Mouse (Mus musculus) heart, embryonic 12.5 days (tissue): ENCODE results near the gene Nsl1. TPM values are rescaled to one million over a fixed set of nuclear protein-coding genes. Genes with fewer than 3 reads are reported as not detected.
"Not testable (repeated sequence)": the region's sequence is repeated elsewhere in the genome, so short reads cannot be mapped to it uniquely, and the experiment has no call there.

Experiments used
- ATAC-seq: fragments of 200-750 bp; cut with Nextera tagmentation; 2 replicates; pipeline ENCODE4 v1.8.0; 2017; ENCODE audit warnings: moderate TSS enrichment, moderate library complexity; ENCODE audit not compliant: insufficient number of reproducible peaks, low FRiP score
- H3K27ac ChIP-seq: fragments of 300-500 bp; sonication (generic); 2 replicates; pipeline ENCODE4 v1.5.1; 2016; ENCODE audit warnings: mild to moderate bottlenecking, moderate library complexity; ENCODE audit not compliant: poor library complexity, severe bottlenecking
- H3K27me3 ChIP-seq: fragments of 300-500 bp; sonication (generic); replicated peaks from 2 replicates; pipeline ENCODE4 v1.6.1; 2016; ENCODE audit warnings: mild to moderate bottlenecking, moderate library complexity
- H3K36me3 ChIP-seq: fragments of 300-500 bp; sonication (generic); 2 replicates; pipeline ENCODE4 v1.6.1; 2016; ENCODE audit warnings: mild to moderate bottlenecking, moderate library complexity
- H3K4me1 ChIP-seq: fragments of 300-500 bp; sonication (generic); replicated peaks from 2 replicates; pipeline ENCODE4 v1.6.1; 2016; ENCODE audit warnings: mild to moderate bottlenecking
- H3K4me2 ChIP-seq: fragments of 300-500 bp; sonication (generic); 2 replicates; pipeline ENCODE4 v1.6.1; 2016; ENCODE audit warnings: mild to moderate bottlenecking, moderate library complexity
- H3K4me3 ChIP-seq: fragments of 300-500 bp; sonication (generic); 2 replicates; pipeline ENCODE4 v1.5.1; 2016; ENCODE audit warnings: mild to moderate bottlenecking
- H3K9ac ChIP-seq: fragments of 300-500 bp; sonication (generic); 2 replicates; pipeline ENCODE4 v1.6.1; 2016; ENCODE audit warnings: mild to moderate bottlenecking, moderate library complexity
- H3K9me3 ChIP-seq: fragments of 300-500 bp; sonication (generic); replicated peaks from 2 replicates; pipeline ENCODE4 v1.6.1; 2016; ENCODE audit warnings: mild to moderate bottlenecking, moderate library complexity
- WGBS: fragments of 180-500 bp; shearing (Covaris S2); methylation state at CpG from one replicate; pipeline ENCODE4 v1.1.7; 2016; 5-methylcytosine and 5-hydroxymethylcytosine counted together
- polyA plus RNA-seq: library from polyadenylated mRNA; unstranded; fragments of >200 nt; fragmentation: Nextera tagmentation; extraction: Ambion mirVana; gene quantifications from 2 replicates; pipeline ENCODE4 v1.2.1, GENCODE M21; 2016

Nsl1 gene
- polyA plus RNA-seq, 1 experiment from 2014 or later, result 16.7 TPM

DNA sequence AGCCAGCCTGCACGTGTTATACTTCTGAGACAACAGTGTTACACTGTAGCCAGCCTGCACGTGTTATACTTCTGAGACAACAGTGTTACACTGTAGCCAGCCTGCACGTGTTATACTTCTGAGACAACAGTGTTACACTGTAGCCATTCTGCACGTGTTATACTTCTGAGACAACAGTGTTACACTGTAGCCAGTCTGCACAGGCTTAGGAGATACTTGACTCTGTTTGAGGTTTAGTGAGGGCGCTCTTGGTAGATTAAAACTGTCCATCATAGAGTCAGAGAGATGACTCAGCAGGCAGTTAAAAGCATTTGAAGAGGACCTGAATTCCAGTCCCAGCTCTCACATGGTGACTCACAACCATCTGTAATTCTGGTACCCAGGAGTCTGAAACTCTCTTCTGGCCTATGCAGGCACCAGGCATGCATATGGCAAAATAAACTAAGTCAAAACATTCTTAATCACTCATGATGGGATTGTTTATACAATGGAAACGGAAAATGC lies 31.8 kb upstream of the Nsl1 start:
- ATAC-seq, H3K4me1 ChIP-seq, H3K9me3 ChIP-seq, H3K27ac ChIP-seq, H3K9ac ChIP-seq, H3K36me3 ChIP-seq, H3K4me2 ChIP-seq, H3K27me3 ChIP-seq, H3K4me3 ChIP-seq: not testable (repeated sequence)
- 60% methylated on average over 6 of the region's 6 CpGs for WGBS

- no peaks in the 10 kb centered on the region for H3K36me3 ChIP-seq
- H3K4me3 ChIP-seq, result no peak overlapping the region
- H3K9ac ChIP-seq, result no peak overlapping the region
- H3K27ac ChIP-seq, result no peak overlapping the region
- no peaks in the 10 kb centered on the region for H3K4me1 ChIP-seq
- no peaks in the 10 kb centered on the region for H3K27me3 ChIP-seq
- no peak overlapping the region for H3K4me2 ChIP-seq
- no peaks in the 10 kb centered on the region for H3K9me3 ChIP-seq
- no peak for ATAC-seq
- WGBS, result 35% methylated on average over 4 of the region's 4 CpGs
Measured at GRCm38 (mm10) chr1:191035649-191036048, 27.2 kb upstream of the Nsl1 start.

- Histone ChIP-seq H3K9me3 (no peaks in the 10 kb centered on the region), H3K36me3 (no peaks in the 10 kb centered on the region), H3K27me3 (no peaks in the 10 kb centered on the region), H3K4me1 (no peaks in the 10 kb centered on the region), H3K27ac (no peak within 1 kb of the TSS), H3K9ac (no peak within 1 kb of the TSS), H3K4me2 (no peak within 1 kb of the TSS), H3K4me3 (no peak within 1 kb of the TSS)
- no peak for ATAC-seq
- 61% methylated on average over 6 of the region's 6 CpGs for WGBS
Measured at GRCm38 (mm10) chr1:191036554-191037334, 26.1 kb upstream of the Nsl1 start, which contains the start of gene Spata45. Gene Spata45 (plus strand): TSS chr1:191036639.

DNA sequence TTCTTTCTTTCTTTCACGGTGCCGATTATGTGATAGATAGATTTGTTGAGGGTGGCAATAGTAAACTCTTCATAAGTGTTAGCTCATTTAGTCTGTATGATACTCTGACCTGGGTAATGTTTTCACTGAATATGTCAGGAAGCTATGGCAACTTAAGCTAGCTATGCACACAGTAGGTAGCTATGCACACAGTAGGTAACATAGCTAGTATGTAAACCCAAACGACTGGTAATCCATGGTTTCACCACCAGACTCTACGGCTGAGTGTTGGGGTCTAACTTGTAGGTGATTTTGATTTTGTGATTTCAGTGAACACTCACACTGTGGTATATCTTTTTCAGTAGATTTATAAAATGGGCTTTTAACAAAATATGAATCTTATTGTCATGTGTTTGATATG lies 24.8 kb upstream of the Nsl1 start:
- H3K27me3 ChIP-seq, result no peaks in the 10 kb centered on the region
- no peak overlapping the region for H3K9ac ChIP-seq
- no peaks in the 10 kb centered on the region for H3K9me3 ChIP-seq
- H3K4me1 ChIP-seq, result no peaks in the 10 kb centered on the region; the same call in 1 of the 2 replicates
- H3K27ac ChIP-seq, result no peak overlapping the region
- 89% methylated on average over 4 of the region's 4 CpGs for WGBS
- ATAC-seq, result no peak
- H3K36me3 ChIP-seq, result no peaks in the 10 kb centered on the region
- H3K4me3 ChIP-seq, result no peak overlapping the region
- no peak overlapping the region for H3K4me2 ChIP-seq

- H3K27me3 ChIP-seq, result no peaks in the 10 kb centered on the region
- no peak for ATAC-seq
Measured at GRCm38 (mm10) chr1:191041352-191041751, 21.5 kb upstream of the Nsl1 start.

DNA sequence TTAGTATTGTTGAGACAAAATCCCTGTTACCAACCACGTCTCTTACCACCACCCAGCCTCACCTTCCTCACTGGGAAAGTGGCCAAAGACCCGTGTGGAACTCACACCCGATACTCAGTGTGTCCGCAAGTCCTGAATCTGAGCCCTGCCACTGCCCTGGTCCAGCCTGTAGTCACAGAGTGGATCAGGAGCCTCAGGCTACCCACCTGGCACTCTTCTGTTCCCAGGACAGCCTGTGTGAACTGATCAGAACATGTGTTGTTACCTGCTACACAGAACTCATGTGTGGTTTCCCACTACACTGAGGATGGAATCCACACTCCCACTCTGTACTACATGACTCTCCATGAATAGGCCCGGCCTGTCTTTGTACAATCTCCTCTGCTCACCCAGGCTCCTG lies 20.7 kb upstream of the Nsl1 start:
- no peak for ATAC-seq
- 84% methylated on average over 5 of the region's 5 CpGs for WGBS
- Histone ChIP-seq H3K9me3 (no peaks in the 10 kb centered on the region), H3K27ac (no peak overlapping the region), H3K36me3 (no peaks in the 10 kb centered on the region), H3K4me3 (no peak overlapping the region), H3K4me1 (no peaks in the 10 kb centered on the region; the same call in 1 of the 2 replicates), H3K27me3 (no peaks in the 10 kb centered on the region), H3K4me2 (no peak overlapping the region), H3K9ac (no peak overlapping the region)

More at GRCm38 (mm10) chr1:191041352-191041751, 21.5 kb upstream of the Nsl1 start:
- no peaks in the 10 kb centered on the region for H3K9me3 ChIP-seq
- no peak overlapping the region for H3K27ac ChIP-seq
- H3K9ac ChIP-seq, result no peak overlapping the region
- H3K4me3 ChIP-seq, result no peak overlapping the region
- no peak overlapping the region for H3K4me2 ChIP-seq
- H3K36me3 ChIP-seq, result no peaks in the 10 kb centered on the region
- no peaks in the 10 kb centered on the region; the same call in 1 of the 2 replicates for H3K4me1 ChIP-seq

GRCm38 (mm10) chr1:191042688-191043087 lies 20.1 kb upstream of the Nsl1 start:
- no peaks in the 10 kb centered on the region for H3K27me3 ChIP-seq
- H3K4me1 ChIP-seq, result no peaks in the 10 kb centered on the region; the same call in 1 of the 2 replicates
- no peak overlapping the region for H3K27ac ChIP-seq
- H3K9ac ChIP-seq, result no peak overlapping the region
- WGBS, result 68% methylated on average over 3 of the region's 3 CpGs
- H3K9me3 ChIP-seq, result no peaks in the 10 kb centered on the region
- no peak for ATAC-seq
- no peaks in the 10 kb centered on the region for H3K36me3 ChIP-seq
- H3K4me3 ChIP-seq, result no peak overlapping the region
- H3K4me2 ChIP-seq, result no peak overlapping the region

- H3K9me3 ChIP-seq, result no peaks in the 10 kb centered on the region
- H3K4me1 ChIP-seq, result no peaks in the 10 kb centered on the region; the same call in 1 of the 2 replicates
- H3K27ac ChIP-seq, result no peak overlapping the region
- H3K9ac ChIP-seq, result no peak overlapping the region
- no peak for ATAC-seq
- 87% methylated on average over 2 of the region's 2 CpGs for WGBS
- H3K27me3 ChIP-seq, result no peaks in the 10 kb centered on the region
- H3K4me3 ChIP-seq, result no peak overlapping the region
- H3K4me2 ChIP-seq, result no peak overlapping the region
- no peaks in the 10 kb centered on the region; the same call in 1 of the 2 replicates for H3K36me3 ChIP-seq
Measured at GRCm38 (mm10) chr1:191045264-191045663, 17.5 kb upstream of the Nsl1 start.

GRCm38 (mm10) chr1:191046231-191046824 lies 16.5 kb upstream of the Nsl1 start:
- Histone ChIP-seq H3K27me3 (no peaks in the 10 kb centered on the region), H3K4me1 (no peaks in the 10 kb centered on the region; the same call in 1 of the 2 replicates), H3K27ac (no peak overlapping the region), H3K9me3 (no peaks in the 10 kb centered on the region), H3K4me3 (no peak overlapping the region), H3K9ac (no peak overlapping the region), H3K4me2 (no peak overlapping the region), H3K36me3 (no peaks in the 10 kb centered on the region; the same call in 1 of the 2 replicates)
- WGBS, result 71% methylated on average over 7 of the region's 7 CpGs
- no peak for ATAC-seq

GRCm38 (mm10) chr1:191053555-191053954 lies 9.3 kb upstream of the Nsl1 start:
- Histone ChIP-seq H3K27me3 (no peaks in the 10 kb centered on the region), H3K27ac (no peak overlapping the region), H3K36me3 (0 out of 2 replicates have a peak, but pooled peaks cover 10% of the 10 kb centered on the region), H3K9ac (no peak overlapping the region), H3K9me3 (no peaks in the 10 kb centered on the region), H3K4me1 (no peaks in the 10 kb centered on the region), H3K4me3 (no peak overlapping the region), H3K4me2 (no peak overlapping the region)
- 65% methylated on average over 3 of the region's 3 CpGs for WGBS
- ATAC-seq, result peak; percentile 61; the same call in 1 of the 2 replicates

GRCm38 (mm10) chr1:191054870-191055532 lies 7.8 kb upstream of the Nsl1 start:
- Histone ChIP-seq H3K27ac (peak overlapping the region; percentile 71; the same call in 1 of the 2 replicates), H3K27me3 (no peaks in the 10 kb centered on the region), H3K4me2 (no peak overlapping the region), H3K4me1 (no peaks in the 10 kb centered on the region), H3K4me3 (no peak overlapping the region), H3K9ac (no peak overlapping the region), H3K36me3 (0 out of 2 replicates have a peak, but pooled peaks cover 10% of the 10 kb centered on the region), H3K9me3 (no peaks in the 10 kb centered on the region)
- WGBS, result 60% methylated on average over 8 of the region's 8 CpGs
- peak; percentile 97 for ATAC-seq
